Mouse (Mus musculus): ENCODE data around the gene Ankib1.

The Ankib1 gene

GRCm38 (mm10) chr5:3646991-3647707 is 155.6 kb downstream of the Ankib1 start:
- DNase-seq (ENCODE audit: low spot score): peak; percentile 53

GRCm38 (mm10) chr5:3646539-3646938 is 156.2 kb downstream of the Ankib1 start:
- DNase-seq (ENCODE audit: low spot score): no peak

GRCm38 (mm10) chr5:3645326-3645725 is 157.4 kb downstream of the Ankib1 start:
- DNase-seq (ENCODE audit: low spot score): no peak

GRCm38 (mm10) chr5:3644621-3645020 is 158.1 kb downstream of the Ankib1 start:
- DNase-seq (ENCODE audit: low spot score): no peak

Measured in spleen, adult 12 weeks (tissue).